Mouse (Mus musculus) hindbrain, postnatal 0 days (tissue): Measurements from ENCODE around the gene Pam. TPM values are rescaled to one million over a fixed set of nuclear protein-coding genes. Genes with fewer than 3 reads are reported as not detected.

Source experiments
- ATAC-seq: fragments of 200-750 bp; cut with Nextera tagmentation; 2 replicates; pipeline ENCODE4 v1.8.0; 2017; ENCODE audit warnings: mild to moderate bottlenecking, moderate TSS enrichment, moderate library complexity
- DNase-seq: peaks from one replicate; pipeline ENCODE4 v3.0.0-alpha.2; 2015; ENCODE audit warnings: low spot score
- H3K27ac ChIP-seq: fragments of 300-500 bp; sonication (generic); 2 replicates; pipeline ENCODE4 v1.5.1; 2014; ENCODE audit warnings: mild to moderate bottlenecking
- H3K27me3 ChIP-seq: fragments of 300-500 bp; sonication (generic); 2 replicates; pipeline ENCODE4 v1.6.1; 2014; ENCODE audit warnings: low read length, mixed read lengths; ENCODE audit not compliant: insufficient read depth
- H3K36me3 ChIP-seq: fragments of 300-500 bp; sonication (generic); 2 replicates; pipeline ENCODE4 v1.6.1; 2014; ENCODE audit warnings: low read length, mixed read lengths; ENCODE audit not compliant: insufficient read depth
- H3K4me1 ChIP-seq: fragments of 300-500 bp; sonication (generic); 2 replicates; pipeline ENCODE4 v1.6.1; 2014; ENCODE audit warnings: antibody characterized with exemption, low read length, mixed read lengths; ENCODE audit not compliant: insufficient read depth
- H3K4me2 ChIP-seq: fragments of 300-500 bp; sonication (generic); 2 replicates; pipeline ENCODE4 v1.6.1; 2014; ENCODE audit warnings: low read depth, mild to moderate bottlenecking, low read length, moderate library complexity, mixed read lengths
- H3K4me3 ChIP-seq: fragments of 300-500 bp; sonication (generic); 2 replicates; pipeline ENCODE4 v1.5.1; 2014; ENCODE audit warnings: low read length
- H3K9ac ChIP-seq: fragments of 300-500 bp; sonication (generic); replicated peaks from 2 replicates; pipeline ENCODE4 v1.6.1; 2014; ENCODE audit warnings: mild to moderate bottlenecking, low read length, moderate library complexity, mixed read lengths
- H3K9me3 ChIP-seq: fragments of 300-500 bp; sonication (generic); 2 replicates; pipeline ENCODE4 v1.6.1; 2016; ENCODE audit warnings: low read length, mixed read lengths
- CTCF ChIP-seq: IDR thresholded peaks from 2 replicates; pipeline ENCODE4 v1.5.1; 2016; ENCODE audit warnings: antibody characterized with exemption, control low read depth, low read depth
- WGBS: fragments of 180-500 bp; shearing (Covaris S2); extraction: QIAGEN DNeasy Blood & Tissue Kit; methylation state at CpG from one replicate; pipeline ENCODE4 v1.1.7; 2014; 5-methylcytosine and 5-hydroxymethylcytosine counted together
- polyA plus RNA-seq: library from polyadenylated mRNA; unstranded; fragments of >200 nt; fragmentation: Nextera tagmentation; extraction: Ambion mirVana; gene quantifications from 2 replicates; pipeline ENCODE4 v1.2.1, GENCODE M21; 2015
- total RNA-seq: library from RNA; depleted of rRNA; stranded (reverse); fragments of >200 nt; gene quantifications from 2 replicates; pipeline ENCODE4 v1.2.3, GENCODE M21; 2014

Pam gene
- total and polyA plus RNA-seq, 2 experiments from 2014 or later = 40.8 to 76.8 TPM

- DNase-seq = no peak
- 7% methylated on average over 7 of the region's 7 CpGs for WGBS
- no peak for TF ChIP-seq CTCF
- H3K4me3 ChIP-seq = peak overlapping the region; percentile 71
- peak overlapping the region; percentile 83 for H3K4me2 ChIP-seq
- ATAC-seq = no peak
- peak overlapping the region; percentile 70; the same call in 1 of the 2 replicates for H3K9ac ChIP-seq
- no peaks in the 10 kb centered on the region for H3K9me3 ChIP-seq
- no peaks in the 10 kb centered on the region for H3K27me3 ChIP-seq
- no peaks in the 10 kb centered on the region for H3K36me3 ChIP-seq
- peak overlapping the region; percentile 88; the same call in 1 of the 2 replicates for H3K27ac ChIP-seq
- H3K4me1 ChIP-seq = no peaks in the 10 kb centered on the region
Observed at GRCm38 (mm10) chr1:97977521-97977920, 117.9 kb downstream of the Pam start.

- WGBS = under 1% methylated on average over 46 of the region's 47 CpGs
Observed at GRCm38 (mm10) chr1:97976873-97977473, 118.5 kb downstream of the Pam start.

GRCm38 (mm10) chr1:97976072-97976471 is 119.4 kb downstream of the Pam start:
- TF ChIP-seq CTCF = peak; percentile 50
- WGBS = 33% methylated on average over 13 of the region's 13 CpGs
- H3K27me3 ChIP-seq = no peaks in the 10 kb centered on the region
- H3K36me3 ChIP-seq = no peaks in the 10 kb centered on the region
- ATAC-seq (0 out of 2 replicates have a peak, but pooled peaks have one; percentile 8), DNase-seq (peak; percentile 59)
- H3K9me3 ChIP-seq = no peaks in the 10 kb centered on the region
- peak overlapping the region; percentile 71 for H3K4me3 ChIP-seq
- H3K27ac ChIP-seq = 0 out of 2 replicates have a peak overlapping the region, but pooled peaks have one; percentile 88
- peak overlapping the region; percentile 83 for H3K4me2 ChIP-seq
- peak overlapping the region; percentile 70 for H3K9ac ChIP-seq
- no peaks in the 10 kb centered on the region for H3K4me1 ChIP-seq

More at GRCm38 (mm10) chr1:97976873-97977473, 118.5 kb downstream of the Pam start:
- H3K27ac ChIP-seq = peak overlapping the region; percentile 88
- peak; percentile 95 for ATAC-seq
- DNase-seq = peak; percentile 80
- peak overlapping the region; percentile 71 for H3K4me3 ChIP-seq
- no peaks in the 10 kb centered on the region for H3K36me3 ChIP-seq
- H3K4me1 ChIP-seq = no peaks in the 10 kb centered on the region
- no peaks in the 10 kb centered on the region for H3K27me3 ChIP-seq
- no peaks in the 10 kb centered on the region for H3K9me3 ChIP-seq
- H3K4me2 ChIP-seq = peak overlapping the region; percentile 83
- H3K9ac ChIP-seq = peak overlapping the region; percentile 70
- TF ChIP-seq CTCF = no peak

GRCm38 (mm10) chr1:97974968-97975367 is 120.5 kb downstream of the Pam start:
- Histone ChIP-seq H3K4me3 (no peak overlapping the region; the same call in 1 of the 2 replicates), H3K9ac (0 out of 2 replicates have a peak overlapping the region, but pooled peaks have one; percentile 9), H3K27me3 (no peaks in the 10 kb centered on the region), H3K27ac (no peak overlapping the region; the same call in 1 of the 2 replicates), H3K4me1 (no peaks in the 10 kb centered on the region), H3K4me2 (peak overlapping the region; percentile 83), H3K9me3 (no peaks in the 10 kb centered on the region), H3K36me3 (no peaks in the 10 kb centered on the region)
- no peak for TF ChIP-seq CTCF
- ATAC-seq (no peak; the same call in 1 of the 2 replicates), DNase-seq (peak; percentile 54)
- WGBS = 44% methylated on average over 11 of the region's 11 CpGs

GRCm38 (mm10) chr1:97969765-97970164 is 125.7 kb downstream of the Pam start:
- no peak overlapping the region for H3K4me2 ChIP-seq
- ATAC-seq = no peak
- 88% methylated on average over 4 of the region's 4 CpGs for WGBS

GRCm38 (mm10) chr1:97963711-97964110 is 131.7 kb downstream of the Pam start:
- Histone ChIP-seq H3K9ac (no peak overlapping the region), H3K4me1 (no peaks in the 10 kb centered on the region), H3K9me3 (no peaks in the 10 kb centered on the region), H3K27ac (no peak overlapping the region), H3K27me3 (no peaks in the 10 kb centered on the region), H3K4me2 (no peak overlapping the region), H3K4me3 (no peak overlapping the region), H3K36me3 (no peaks in the 10 kb centered on the region)
- ATAC-seq (no peak), DNase-seq (no peak)
- TF ChIP-seq CTCF = no peak
- WGBS = 86% methylated on average over 2 of the region's 2 CpGs

More at GRCm38 (mm10) chr1:97969765-97970164, 125.7 kb downstream of the Pam start:
- Histone ChIP-seq H3K36me3 (no peaks in the 10 kb centered on the region), H3K4me1 (no peaks in the 10 kb centered on the region), H3K4me3 (no peak overlapping the region), H3K9me3 (no peaks in the 10 kb centered on the region), H3K27ac (no peak overlapping the region), H3K27me3 (no peaks in the 10 kb centered on the region), H3K9ac (no peak overlapping the region)
- no peak for TF ChIP-seq CTCF
- DNase-seq = no peak

- Histone ChIP-seq H3K36me3 (no peaks in the 10 kb centered on the region), H3K9ac (no peak overlapping the region), H3K9me3 (no peaks in the 10 kb centered on the region), H3K27ac (no peak overlapping the region), H3K4me1 (no peaks in the 10 kb centered on the region), H3K4me3 (no peak overlapping the region), H3K4me2 (no peak overlapping the region), H3K27me3 (no peaks in the 10 kb centered on the region)
- ATAC-seq (no peak), DNase-seq (no peak)
- 90% methylated on average over 7 of the region's 7 CpGs for WGBS
- no peak for TF ChIP-seq CTCF
Observed at GRCm38 (mm10) chr1:97962134-97962533, 133.3 kb downstream of the Pam start.
